Mouse (Mus musculus) heart, embryonic 12.5 days (tissue): ENCODE results near the gene Atp2b2. TPM values are rescaled to one million over a fixed set of nuclear protein-coding genes. Genes with fewer than 3 reads are reported as not detected.

Experiments
- ATAC-seq: fragments of 200-750 bp; cut with Nextera tagmentation; 2 replicates; pipeline ENCODE4 v1.8.0; 2017; ENCODE audit warnings: moderate TSS enrichment, moderate library complexity; ENCODE audit not compliant: insufficient number of reproducible peaks, low FRiP score
- H3K27ac ChIP-seq: fragments of 300-500 bp; sonication (generic); 2 replicates; pipeline ENCODE4 v1.5.1; 2016; ENCODE audit warnings: mild to moderate bottlenecking, moderate library complexity; ENCODE audit not compliant: poor library complexity, severe bottlenecking
- H3K27me3 ChIP-seq: fragments of 300-500 bp; sonication (generic); replicated peaks from 2 replicates; pipeline ENCODE4 v1.6.1; 2016; ENCODE audit warnings: mild to moderate bottlenecking, moderate library complexity
- H3K36me3 ChIP-seq: fragments of 300-500 bp; sonication (generic); 2 replicates; pipeline ENCODE4 v1.6.1; 2016; ENCODE audit warnings: mild to moderate bottlenecking, moderate library complexity
- H3K4me1 ChIP-seq: fragments of 300-500 bp; sonication (generic); replicated peaks from 2 replicates; pipeline ENCODE4 v1.6.1; 2016; ENCODE audit warnings: mild to moderate bottlenecking
- H3K4me2 ChIP-seq: fragments of 300-500 bp; sonication (generic); 2 replicates; pipeline ENCODE4 v1.6.1; 2016; ENCODE audit warnings: mild to moderate bottlenecking, moderate library complexity
- H3K4me3 ChIP-seq: fragments of 300-500 bp; sonication (generic); 2 replicates; pipeline ENCODE4 v1.5.1; 2016; ENCODE audit warnings: mild to moderate bottlenecking
- H3K9ac ChIP-seq: fragments of 300-500 bp; sonication (generic); 2 replicates; pipeline ENCODE4 v1.6.1; 2016; ENCODE audit warnings: mild to moderate bottlenecking, moderate library complexity
- H3K9me3 ChIP-seq: fragments of 300-500 bp; sonication (generic); replicated peaks from 2 replicates; pipeline ENCODE4 v1.6.1; 2016; ENCODE audit warnings: mild to moderate bottlenecking, moderate library complexity
- WGBS: fragments of 180-500 bp; shearing (Covaris S2); methylation state at CpG from one replicate; pipeline ENCODE4 v1.1.7; 2016; 5-methylcytosine and 5-hydroxymethylcytosine counted together
- polyA plus RNA-seq: library from polyadenylated mRNA; unstranded; fragments of >200 nt; fragmentation: Nextera tagmentation; extraction: Ambion mirVana; gene quantifications from 2 replicates; pipeline ENCODE4 v1.2.1, GENCODE M21; 2016

Gene Atp2b2
- polyA plus RNA-seq, 1 experiment from 2014 or later, result 0.03 TPM

DNA sequence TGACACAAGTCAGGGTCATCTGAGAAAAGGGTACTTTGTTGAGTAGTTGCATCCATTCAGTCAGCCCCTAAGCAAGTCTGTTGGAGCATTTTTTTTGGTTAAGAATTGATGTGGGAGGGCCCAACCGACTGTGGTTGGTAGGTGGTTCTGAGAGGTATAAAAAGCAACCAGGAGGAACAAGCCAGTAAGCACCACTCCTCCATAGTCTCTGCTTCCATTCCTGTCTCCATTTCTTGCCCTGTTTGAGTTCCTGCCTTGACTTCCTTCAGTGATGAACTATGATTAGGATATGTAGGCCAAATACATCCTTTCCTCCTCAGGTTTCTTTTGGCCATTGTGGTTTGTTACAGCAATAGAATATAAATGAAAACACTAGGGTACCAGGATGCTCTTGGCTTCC, 299.3 kb downstream of the Atp2b2 start:
- Histone ChIP-seq H3K4me1 (peaks cover 11% of the 10 kb centered on the region), H3K4me3 (no peak overlapping the region), H3K9ac (no peak overlapping the region), H3K4me2 (no peak overlapping the region), H3K36me3 (peaks cover 5% of the 10 kb centered on the region), H3K9me3 (no peaks in the 10 kb centered on the region), H3K27me3 (peaks cover 24% of the 10 kb centered on the region), H3K27ac (no peak overlapping the region)
- WGBS, result 42% methylated on average over 1 of the region's 1 CpGs
- ATAC-seq, result no peak

DNA sequence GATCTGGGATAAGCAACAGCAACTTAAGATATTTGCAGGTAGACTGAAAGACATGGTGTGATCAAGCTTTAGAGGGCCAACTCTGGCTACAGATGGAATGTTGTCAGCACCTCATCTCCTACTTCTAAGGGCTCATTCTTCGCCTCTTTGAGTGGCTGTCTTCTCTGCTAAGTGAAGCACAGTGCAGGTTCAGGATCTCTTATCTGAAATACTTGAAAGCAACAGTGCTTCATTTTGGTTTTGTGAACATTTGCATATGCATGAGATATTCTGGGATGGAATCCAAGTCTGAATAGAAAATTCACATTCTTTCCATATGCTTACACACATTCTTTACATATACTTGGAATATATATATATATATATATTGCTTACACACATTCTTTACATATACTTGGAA, 300.1 kb downstream of the Atp2b2 start:
- ATAC-seq, result no peak
- WGBS, result 48% methylated on average over 1 of the region's 1 CpGs

DNA sequence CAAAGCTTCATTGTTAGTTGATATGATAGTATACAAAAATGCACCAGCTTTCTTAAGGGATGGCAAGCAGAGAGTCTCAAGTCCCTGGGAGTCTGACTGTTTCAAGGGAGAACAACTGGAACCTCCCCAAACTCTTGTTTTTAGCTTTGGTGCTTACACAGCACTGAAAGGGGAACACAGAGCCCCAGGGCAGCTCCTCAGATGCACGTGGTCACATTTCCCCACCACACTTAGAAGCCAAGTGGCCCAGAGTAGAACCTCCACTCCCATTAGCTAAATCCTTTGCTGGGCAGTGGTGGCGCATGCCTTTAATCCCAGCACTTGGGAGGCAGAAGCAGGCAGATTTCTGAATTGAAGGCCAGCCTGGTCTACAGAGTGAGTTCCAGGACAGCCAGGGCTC, 301.0 kb downstream of the Atp2b2 start:
- no peak for ATAC-seq
- no peak overlapping the region for H3K9ac ChIP-seq
- H3K27me3 ChIP-seq, result peaks cover 15% of the 10 kb centered on the region; the same call in 1 of the 2 replicates
- 53% methylated on average over 2 of the region's 2 CpGs for WGBS
- H3K36me3 ChIP-seq, result peaks cover 20% of the 10 kb centered on the region
- H3K4me3 ChIP-seq, result no peak overlapping the region
- H3K4me1 ChIP-seq, result peaks cover 11% of the 10 kb centered on the region
- H3K27ac ChIP-seq, result no peak overlapping the region
- no peak overlapping the region for H3K4me2 ChIP-seq
- H3K9me3 ChIP-seq, result no peaks in the 10 kb centered on the region

More for the DNA sequence above, 300.1 kb downstream of the Atp2b2 start:
- Histone ChIP-seq H3K4me2 (no peak overlapping the region), H3K9me3 (no peaks in the 10 kb centered on the region), H3K9ac (no peak overlapping the region), H3K4me3 (no peak overlapping the region), H3K27me3 (peaks cover 18% of the 10 kb centered on the region), H3K36me3 (peaks cover 13% of the 10 kb centered on the region), H3K4me1 (peaks cover 11% of the 10 kb centered on the region), H3K27ac (no peak overlapping the region)

DNA sequence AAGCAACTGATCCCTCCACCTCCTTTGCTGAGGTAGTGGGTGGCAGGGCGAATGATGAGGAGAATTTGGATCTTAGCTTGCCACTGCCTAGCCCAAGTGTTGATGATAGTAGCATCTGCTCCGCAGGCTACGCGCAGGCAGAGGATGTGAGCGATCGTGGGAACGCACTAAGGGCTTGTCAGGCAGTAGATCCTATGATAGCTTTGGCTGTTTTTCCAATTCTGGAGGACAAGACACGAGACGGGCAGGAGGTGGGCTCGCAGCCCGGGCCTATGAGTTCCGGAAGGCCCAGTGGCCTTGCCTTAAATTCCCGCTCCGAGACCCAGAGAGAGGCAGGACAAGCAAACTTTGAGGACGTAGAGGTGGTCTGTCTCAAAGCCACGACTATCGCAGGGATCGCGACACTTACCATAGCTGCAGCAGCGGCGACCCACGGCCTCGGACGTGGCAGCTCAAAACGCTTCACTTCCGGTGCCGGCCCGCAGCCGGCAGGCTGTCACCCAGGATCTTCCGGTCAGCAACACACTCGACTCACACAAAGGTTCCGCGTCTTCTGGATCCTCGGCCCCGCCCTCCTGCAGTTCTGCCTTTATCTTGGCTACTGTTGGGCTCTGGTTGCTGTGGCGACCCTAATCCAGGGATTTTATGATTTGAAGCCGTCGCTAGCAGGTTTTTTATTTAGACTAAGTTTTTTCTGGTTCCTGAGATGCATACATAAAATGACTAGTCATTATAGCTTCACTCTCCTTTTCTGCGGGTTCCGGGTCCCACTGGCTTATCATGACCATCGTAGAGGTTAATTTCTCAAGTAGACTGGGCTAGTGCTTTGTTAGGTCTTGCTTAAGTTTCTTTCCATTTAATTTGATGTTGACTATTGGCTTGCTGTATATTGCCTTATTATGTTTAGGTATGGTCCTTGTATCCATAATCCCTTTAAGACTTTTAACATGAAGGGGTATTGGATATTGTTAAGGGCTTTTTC, 301.9 kb downstream of the Atp2b2 start, which contains the start of gene Sec13:
Gene Sec13, minus strand, starts transcription at position 508 of the 982 bp plus-strand sequence.
- no peaks in the 10 kb centered on the region for H3K9me3 ChIP-seq
- peak within 1 kb of the TSS; percentile 56; the same call in 1 of the 2 replicates for H3K27ac ChIP-seq

DNA sequence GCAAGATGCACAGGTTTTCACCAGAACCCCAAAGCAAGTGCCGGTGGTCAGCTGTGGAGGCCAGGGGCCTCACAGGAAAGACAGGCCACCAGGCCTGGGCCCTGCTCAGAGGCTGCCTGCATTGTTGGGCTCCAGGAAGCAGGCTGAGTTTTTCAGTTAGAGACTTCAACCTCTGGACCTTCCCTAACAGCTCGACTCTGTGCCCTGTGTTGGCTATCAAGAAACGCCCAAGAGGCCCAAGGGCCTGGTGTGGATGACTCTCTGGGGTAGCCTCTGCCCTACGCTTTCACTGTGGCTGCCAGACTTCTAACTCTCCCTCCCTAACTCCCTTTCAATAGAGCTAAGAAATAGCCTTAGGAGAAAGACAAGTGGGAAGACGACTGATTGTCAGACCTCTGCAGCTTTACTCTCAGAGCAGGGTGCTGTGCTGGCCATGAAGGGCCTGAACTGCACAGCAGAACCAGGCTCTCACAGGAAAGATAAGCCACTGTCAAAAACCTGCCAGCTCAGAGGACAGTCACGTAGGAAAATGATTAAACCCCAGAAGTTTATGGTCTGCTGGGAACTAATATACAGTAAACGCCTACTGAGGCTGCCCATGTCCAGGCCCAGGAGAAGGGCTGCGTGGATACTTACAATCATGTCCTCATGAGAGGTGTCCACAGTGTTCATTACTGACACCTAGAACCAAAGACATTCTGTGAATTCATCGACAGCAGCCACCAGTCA, 304.9 kb downstream of the Atp2b2 start:
- no peak for ATAC-seq
- Histone ChIP-seq H3K27ac (no peak overlapping the region), H3K4me1 (peaks cover 11% of the 10 kb centered on the region), H3K36me3 (peaks cover 56% of the 10 kb centered on the region), H3K9me3 (no peaks in the 10 kb centered on the region), H3K4me2 (no peak overlapping the region), H3K9ac (no peak overlapping the region), H3K27me3 (no peaks in the 10 kb centered on the region), H3K4me3 (no peak overlapping the region)
- WGBS, result 80% methylated on average over 9 of the region's 9 CpGs

More for the DNA sequence above, 301.9 kb downstream of the Atp2b2 start, which contains the start of gene Sec13:
- WGBS, result 7% methylated on average over 41 of the region's 41 CpGs
- peaks cover 7% of the 10 kb centered on the region; the same call in 1 of the 2 replicates for H3K27me3 ChIP-seq
- H3K4me2 ChIP-seq, result peak within 1 kb of the TSS; percentile 93
- H3K4me3 ChIP-seq, result peak within 1 kb of the TSS; percentile 84
- peak; percentile 83 for ATAC-seq
- H3K9ac ChIP-seq, result peak within 1 kb of the TSS; percentile 96
- peaks cover 11% of the 10 kb centered on the region for H3K4me1 ChIP-seq
- H3K36me3 ChIP-seq, result peaks cover 29% of the 10 kb centered on the region

DNA sequence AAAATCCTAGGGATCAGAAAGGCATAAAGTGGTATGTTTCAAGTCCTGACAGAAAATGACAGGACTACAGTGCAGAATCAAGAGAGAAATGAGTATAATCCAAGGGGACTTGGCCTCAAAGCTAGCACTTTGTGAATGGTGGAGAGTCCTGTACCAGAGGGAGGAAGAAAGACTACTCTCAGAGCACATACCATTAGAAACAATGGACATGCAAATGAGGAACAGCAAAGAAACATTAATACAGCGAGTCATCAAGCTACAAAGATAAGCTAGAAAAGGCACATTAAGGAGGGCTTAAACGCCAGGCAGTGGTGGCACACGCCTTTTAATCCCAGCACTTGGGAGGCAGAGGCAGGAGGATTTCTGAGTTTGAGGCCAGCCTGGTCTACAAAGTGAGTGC, 311.1 kb downstream of the Atp2b2 start:
- no peak overlapping the region for H3K4me3 ChIP-seq
- 89% methylated on average over 3 of the region's 3 CpGs for WGBS

DNA sequence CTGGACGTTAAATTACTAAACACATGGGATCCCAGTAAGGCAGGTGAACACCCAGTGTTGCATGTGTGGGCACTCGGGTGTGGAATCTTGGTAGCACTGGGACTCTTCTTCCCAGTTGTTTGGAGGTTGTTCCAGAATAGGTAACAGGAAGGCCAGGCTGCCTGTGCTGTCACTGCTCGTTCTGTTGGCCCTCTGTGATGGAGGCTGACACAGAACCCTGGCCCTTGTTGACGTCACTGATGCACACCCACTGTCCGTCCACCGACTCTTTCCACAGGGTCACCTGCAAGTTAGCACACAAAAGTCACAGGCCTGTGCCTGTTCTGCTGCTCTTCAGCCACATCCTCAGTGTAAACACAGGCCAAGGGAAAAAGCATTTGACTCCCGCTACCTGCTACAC, 314.2 kb downstream of the Atp2b2 start:
- Histone ChIP-seq H3K4me2 (no peak overlapping the region), H3K9me3 (no peaks in the 10 kb centered on the region), H3K4me1 (no peaks in the 10 kb centered on the region), H3K36me3 (peaks cover 89% of the 10 kb centered on the region), H3K9ac (no peak overlapping the region), H3K27ac (no peak overlapping the region), H3K27me3 (no peaks in the 10 kb centered on the region), H3K4me3 (no peak overlapping the region)
- 88% methylated on average over 7 of the region's 7 CpGs for WGBS
- ATAC-seq, result no peak

More for the DNA sequence above, 311.1 kb downstream of the Atp2b2 start:
- H3K9me3 ChIP-seq, result no peaks in the 10 kb centered on the region
- H3K27ac ChIP-seq, result no peak overlapping the region
- no peak overlapping the region for H3K9ac ChIP-seq
- peaks cover 95% of the 10 kb centered on the region for H3K36me3 ChIP-seq
- H3K4me2 ChIP-seq, result no peak overlapping the region
- H3K27me3 ChIP-seq, result no peaks in the 10 kb centered on the region
- ATAC-seq, result no peak
- H3K4me1 ChIP-seq, result no peaks in the 10 kb centered on the region

DNA sequence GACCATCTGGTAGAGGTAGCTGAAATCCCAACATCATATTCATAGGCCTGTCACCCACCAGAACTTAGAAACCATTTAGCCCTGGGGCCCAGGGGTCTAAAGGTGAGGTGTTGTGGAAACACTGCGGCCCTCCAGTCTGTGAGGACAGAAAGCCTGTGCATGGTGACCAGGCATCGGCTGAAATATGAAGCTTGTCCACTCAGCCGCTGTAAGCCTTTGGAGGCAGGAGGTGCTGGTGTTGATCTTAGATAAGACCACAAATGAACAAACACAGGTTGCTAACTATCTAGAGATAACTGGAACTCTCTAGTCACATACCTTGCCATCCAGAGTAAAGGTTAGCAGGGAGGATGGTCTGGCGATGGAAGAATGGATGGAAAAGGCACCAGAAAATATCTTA, 321.4 kb downstream of the Atp2b2 start:
- Histone ChIP-seq H3K9me3 (no peaks in the 10 kb centered on the region), H3K27ac (no peak overlapping the region), H3K27me3 (no peaks in the 10 kb centered on the region), H3K9ac (no peak overlapping the region), H3K4me2 (no peak overlapping the region), H3K4me3 (no peak overlapping the region), H3K4me1 (no peaks in the 10 kb centered on the region), H3K36me3 (peaks cover 79% of the 10 kb centered on the region)
- ATAC-seq, result no peak
- WGBS, result 79% methylated on average over 4 of the region's 4 CpGs

DNA sequence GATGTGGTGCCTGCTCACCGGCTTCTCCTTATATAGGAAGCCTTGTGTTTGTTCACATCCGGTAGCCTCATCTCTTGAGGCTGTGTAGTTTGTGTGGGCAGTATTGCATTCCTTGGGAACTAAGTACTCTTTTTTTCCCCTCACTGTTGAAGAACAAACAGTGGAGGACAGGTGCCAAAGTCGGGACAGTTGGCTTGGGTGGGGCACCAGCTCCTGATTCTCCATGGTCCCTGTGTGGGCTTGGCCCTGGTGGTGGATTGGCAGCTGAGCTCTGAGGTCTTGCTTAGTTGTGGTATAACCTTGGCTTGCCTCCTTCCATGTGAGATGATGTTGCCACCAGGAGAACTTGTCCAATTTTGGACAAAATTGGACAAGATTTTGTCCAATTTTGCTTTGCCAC, 322.5 kb downstream of the Atp2b2 start, which contains the start of gene Ghrl:
Gene Ghrl, minus strand, starts transcription at position 3 of the 400 bp plus-strand sequence.
- Histone ChIP-seq H3K4me1 (no peaks in the 10 kb centered on the region), H3K27me3 (no peaks in the 10 kb centered on the region), H3K9me3 (no peaks in the 10 kb centered on the region), H3K36me3 (peaks cover 82% of the 10 kb centered on the region), H3K4me3 (no peak within 1 kb of the TSS), H3K9ac (no peak within 1 kb of the TSS), H3K27ac (no peak within 1 kb of the TSS), H3K4me2 (no peak within 1 kb of the TSS)
- 86% methylated on average over 3 of the region's 3 CpGs for WGBS
- no peak for ATAC-seq

DNA sequence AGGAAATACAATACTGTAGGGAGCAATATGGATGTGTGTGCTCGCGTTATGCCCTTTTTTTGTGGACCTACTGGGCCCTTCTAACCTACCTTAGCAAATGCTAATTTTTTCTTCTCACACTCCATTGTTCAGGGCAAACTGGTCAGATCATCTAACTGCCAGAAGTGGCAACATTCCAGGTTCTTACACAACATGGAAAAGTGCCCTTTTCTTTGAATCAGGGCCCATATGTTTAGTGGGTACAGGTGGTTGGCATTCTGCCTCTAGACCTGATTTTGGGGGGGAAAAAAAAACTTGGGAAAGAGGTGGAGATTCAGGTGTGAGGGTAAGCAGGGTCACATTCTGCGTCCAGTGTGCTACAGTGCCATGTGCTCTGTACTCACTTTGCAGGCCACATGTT, 324.9 kb downstream of the Atp2b2 start:
- no peak overlapping the region for H3K27ac ChIP-seq
- H3K27me3 ChIP-seq, result no peaks in the 10 kb centered on the region
- no peak overlapping the region for H3K9ac ChIP-seq
- H3K36me3 ChIP-seq, result peaks cover 91% of the 10 kb centered on the region
- H3K4me3 ChIP-seq, result no peak overlapping the region
- H3K4me1 ChIP-seq, result no peaks in the 10 kb centered on the region
- H3K4me2 ChIP-seq, result no peak overlapping the region
- ATAC-seq, result no peak
- no peaks in the 10 kb centered on the region for H3K9me3 ChIP-seq
- WGBS, result 84% methylated on average over 3 of the region's 3 CpGs

DNA sequence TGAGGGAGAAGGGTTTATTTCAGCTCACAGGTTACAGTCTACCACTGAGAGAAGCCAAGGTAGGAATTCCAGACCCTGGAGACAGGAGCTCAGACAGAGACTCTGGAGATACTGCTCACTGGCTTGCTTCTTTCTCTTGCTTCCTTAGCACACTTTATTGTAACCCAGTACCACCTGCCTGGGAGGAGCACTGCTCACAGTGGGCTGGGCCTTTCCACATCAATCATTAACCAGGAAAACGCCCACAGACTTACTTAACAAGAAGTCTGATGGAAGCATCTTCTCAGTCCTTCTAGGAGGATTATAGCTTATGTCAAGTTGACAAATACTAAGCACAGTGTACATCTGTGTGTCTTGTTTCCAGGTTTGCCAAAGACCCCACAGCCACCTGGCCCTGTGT, 327.6 kb downstream of the Atp2b2 start:
- Histone ChIP-seq H3K4me3 (no peak overlapping the region), H3K9ac (no peak overlapping the region), H3K36me3 (peaks cover 94% of the 10 kb centered on the region), H3K9me3 (no peaks in the 10 kb centered on the region), H3K4me2 (no peak overlapping the region), H3K27me3 (no peaks in the 10 kb centered on the region), H3K4me1 (no peaks in the 10 kb centered on the region), H3K27ac (no peak overlapping the region)
- 78% methylated on average over 1 of the region's 1 CpGs for WGBS
- ATAC-seq, result no peak
